Mouse (Mus musculus) kidney, postnatal 4 days (tissue): ENCODE measurements around the gene Il27ra.
"Not testable (repeated sequence)": the region's sequence is repeated elsewhere in the genome, so short reads cannot be mapped to it uniquely, and the experiment has no call there.

Experiments
- DNase-seq, 2 experiments: peaks; one replicate each; pipeline ENCODE4 v3.0.0; 2021; ENCODE audit warnings: mixed read lengths in 2 of 2

Il27ra gene

GRCm38 (mm10) chr8:84015833-84016232 is 26.6 kb downstream of the Il27ra start:
- no peak for DNase-seq

GRCm38 (mm10) chr8:84012499-84013165 is 29.8 kb downstream of the Il27ra start:
- peak; percentile 52 to 73 for DNase-seq

GRCm38 (mm10) chr8:84011705-84012498 is 30.5 kb downstream of the Il27ra start, which contains the start of gene 2210011C24Rik:
2210011C24Rik (minus strand) TSS chr8:84012171.
- peak; percentile 66 to 82 for DNase-seq

GRCm38 (mm10) chr8:84010625-84011611 is 31.5 kb downstream of the Il27ra start:
- DNase-seq, result peak; percentile 89 to 91

DNA sequence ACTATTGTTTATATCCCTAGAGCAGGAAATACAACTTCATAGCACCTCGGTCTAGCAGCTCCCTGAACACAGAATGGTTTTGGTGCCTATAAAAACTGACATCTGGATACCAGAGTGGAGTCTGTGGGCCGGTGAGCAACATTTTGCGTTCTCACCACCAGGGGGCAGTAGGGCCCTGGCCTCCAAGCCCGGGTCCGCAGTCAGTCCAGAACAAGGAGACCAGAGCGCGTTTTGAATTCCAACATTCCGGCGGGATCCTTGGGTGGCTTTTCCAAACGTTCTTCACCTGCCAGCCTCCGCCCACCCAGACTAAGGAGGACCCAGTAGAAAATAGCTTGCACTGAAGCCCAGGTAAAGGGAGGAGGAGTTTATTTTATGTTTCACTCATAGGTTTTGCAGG is 32.5 kb downstream of the Il27ra start:
- DNase-seq, result peak; percentile 94 to 95

DNA sequence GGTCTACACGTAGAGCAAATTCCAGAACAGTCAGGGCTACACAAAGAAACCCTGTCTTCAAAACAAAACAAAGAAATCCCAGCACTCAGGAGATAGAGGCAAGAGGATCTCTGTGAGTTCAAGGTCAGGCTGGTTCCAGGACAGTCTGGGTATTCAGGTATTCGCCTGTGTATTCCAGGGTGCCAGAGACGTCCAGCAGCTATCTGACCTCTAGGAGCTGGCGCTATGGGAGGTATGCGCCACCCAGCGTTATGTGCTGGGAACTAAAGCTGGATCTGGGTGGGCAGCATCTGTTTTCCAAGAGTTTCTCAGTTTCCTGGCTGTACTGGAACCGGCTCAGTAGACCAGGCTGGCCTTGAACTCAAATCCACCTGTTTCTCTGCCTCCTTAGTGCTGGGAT is 34.0 kb downstream of the Il27ra start:
- peak in 1 of 2 experiments; percentile 54 for DNase-seq

DNA sequence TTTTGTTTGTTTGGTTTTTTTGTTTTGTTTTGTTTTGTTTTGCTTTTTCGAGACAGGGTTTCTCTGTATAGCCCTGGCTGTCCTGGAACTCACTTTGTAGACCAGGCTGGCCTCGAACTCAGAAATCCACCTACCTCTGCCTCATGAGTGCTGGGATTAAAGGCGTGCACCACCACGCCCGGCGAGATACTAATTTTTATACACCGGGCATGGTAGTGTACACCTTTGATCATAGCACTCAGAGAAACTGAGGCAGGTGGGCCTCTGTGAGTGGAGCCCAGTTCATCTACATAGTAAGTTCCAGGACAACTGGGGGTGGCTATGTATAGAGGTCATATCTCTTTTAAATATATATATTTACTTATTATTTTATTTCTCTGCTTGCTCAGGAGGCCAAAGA is 36.9 kb downstream of the Il27ra start:
- DNase-seq, result not testable (repeated sequence)

GRCm38 (mm10) chr8:84004533-84005201 is 37.7 kb downstream of the Il27ra start:
- peak; percentile 94 to 96 for DNase-seq

DNA sequence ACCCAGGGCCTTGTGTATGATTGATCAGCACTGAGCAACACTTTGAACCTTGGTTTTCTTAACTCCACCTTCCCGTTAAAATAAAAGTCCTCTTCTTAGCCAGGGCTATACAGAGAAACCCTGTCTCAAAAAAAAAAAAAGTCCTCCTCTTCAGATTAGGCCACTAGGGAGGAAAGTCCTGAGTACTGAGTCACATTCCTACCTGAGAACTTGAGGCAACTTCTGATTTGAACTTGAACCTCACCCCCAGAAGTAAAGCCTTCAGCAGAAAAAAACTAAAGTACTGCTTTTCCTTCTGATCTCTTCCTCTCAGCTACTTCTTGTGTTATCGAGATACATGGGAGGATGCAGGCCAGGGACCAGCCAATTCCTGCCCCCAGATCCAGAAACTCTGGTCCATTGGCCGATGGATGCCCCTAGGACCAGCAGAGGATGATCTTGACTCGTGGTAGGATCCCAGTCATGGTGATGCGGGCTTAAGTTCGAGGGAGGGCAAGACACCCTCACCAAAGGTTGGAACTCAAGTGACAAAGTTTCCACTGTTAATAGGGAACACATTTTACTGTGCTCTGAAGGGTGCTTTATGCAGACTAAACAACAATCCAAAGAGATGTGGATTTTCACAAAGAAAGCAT is 38.7 kb downstream of the Il27ra start:
- no peak for DNase-seq

DNA sequence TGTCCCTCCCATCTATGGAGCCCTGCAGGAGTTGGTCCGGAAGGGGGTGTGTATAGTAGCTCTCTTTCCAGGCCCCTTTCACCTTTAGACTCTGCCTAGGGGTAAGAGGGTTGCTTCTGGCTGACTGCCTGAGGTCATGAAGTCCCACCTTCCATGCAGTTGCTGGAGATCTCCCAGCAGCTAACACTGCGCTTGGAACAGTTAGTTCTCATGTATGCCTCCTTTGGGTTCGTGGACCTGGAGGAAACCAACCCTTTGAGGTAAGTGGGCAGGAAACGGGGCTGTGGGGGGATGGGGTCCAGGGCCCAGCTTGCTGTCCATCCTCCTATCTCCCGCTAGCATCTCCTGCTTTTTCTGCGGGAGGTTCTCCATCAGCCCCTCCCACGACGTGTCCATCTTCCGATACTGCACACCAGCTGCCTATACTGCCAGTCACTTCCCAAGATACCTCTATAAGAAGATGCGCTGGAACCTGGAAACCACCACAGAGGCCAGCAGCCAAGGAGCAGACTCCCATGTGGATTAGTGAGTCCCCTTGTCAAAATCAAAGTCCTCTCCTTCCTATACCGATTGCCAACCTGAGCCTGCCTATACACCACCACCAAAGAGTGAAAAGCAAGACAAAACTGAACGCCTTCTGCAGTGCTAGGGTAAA is 39.3 kb downstream of the Il27ra start:
- DNase-seq, result peak in 1 of 2 experiments; percentile 20

DNA sequence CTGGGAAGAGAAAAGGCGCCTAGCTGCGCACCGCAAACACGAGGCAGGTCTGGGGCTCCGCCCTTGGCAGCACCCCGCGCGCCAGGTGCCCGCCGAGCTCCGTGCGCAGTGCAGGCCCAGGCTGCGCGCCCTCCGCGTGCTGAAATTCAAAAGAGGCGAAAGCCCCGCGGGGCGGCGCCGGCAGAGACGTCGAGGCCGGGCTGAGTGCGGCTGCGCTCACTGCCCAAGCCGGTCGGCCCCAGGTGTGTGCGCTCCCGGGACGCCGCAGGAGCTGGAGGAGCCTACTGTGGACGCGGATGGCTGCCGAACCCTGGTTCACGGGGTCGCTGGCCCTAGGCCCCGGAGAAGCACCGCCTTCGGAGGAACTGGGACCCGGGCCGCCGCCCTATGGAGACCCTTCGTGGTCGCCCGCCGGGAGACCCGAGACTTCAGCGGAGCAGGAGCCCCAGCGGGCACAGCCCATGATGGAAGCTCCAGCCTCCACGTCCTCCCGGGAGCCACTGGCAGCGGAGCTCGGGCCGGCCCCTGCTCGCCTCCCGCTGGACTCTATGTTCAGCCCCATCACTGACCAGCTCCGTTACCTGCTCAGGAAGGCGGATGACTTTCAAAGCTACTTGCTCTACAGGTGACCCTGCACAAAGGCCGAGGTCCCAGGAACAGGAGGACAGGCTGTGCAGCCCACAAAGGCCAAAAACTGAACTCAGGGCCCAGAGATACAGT is 40.9 kb downstream of the Il27ra start, which contains the start of gene 1700067K01Rik:
Gene 1700067K01Rik, plus strand, starts transcription at position 222 of the 720 bp plus-strand sequence.
- peak; percentile 23 to 25 for DNase-seq

GRCm38 (mm10) chr8:83999825-84000224 is 42.6 kb downstream of the Il27ra start:
- no peak for DNase-seq

GRCm38 (mm10) chr8:83999057-83999705 is 43.2 kb downstream of the Il27ra start:
- DNase-seq, result no peak

- DNase-seq, result peak; percentile 74 to 79
Measured at GRCm38 (mm10) chr8:83998231-83999056, 43.9 kb downstream of the Il27ra start.

DNA sequence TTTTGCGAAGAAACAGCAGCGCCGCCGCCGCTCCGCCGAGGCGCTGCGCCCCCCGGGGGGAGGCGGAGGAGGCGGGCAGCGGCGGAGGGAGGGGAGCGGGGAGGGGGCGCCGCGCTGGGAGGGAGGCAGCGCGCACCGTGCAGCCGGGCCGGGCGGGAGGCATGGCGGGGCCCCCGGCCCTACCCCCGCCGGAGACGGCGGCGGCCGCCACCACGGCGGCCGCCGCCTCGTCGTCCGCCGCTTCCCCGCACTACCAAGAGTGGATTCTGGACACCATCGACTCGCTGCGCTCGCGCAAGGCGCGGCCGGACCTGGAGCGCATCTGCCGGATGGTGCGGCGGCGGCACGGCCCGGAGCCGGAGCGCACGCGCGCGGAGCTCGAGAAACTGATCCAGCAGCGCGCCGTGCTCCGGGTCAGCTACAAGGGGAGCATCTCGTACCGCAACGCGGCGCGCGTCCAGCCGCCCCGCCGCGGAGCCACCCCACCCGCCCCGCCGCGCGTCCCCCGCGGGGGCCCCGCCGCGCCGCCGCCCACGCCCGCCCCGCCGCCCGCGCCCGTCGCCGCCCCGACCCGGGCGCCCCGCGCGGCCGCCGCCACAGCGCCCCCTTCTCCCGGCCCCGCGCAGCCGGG is 44.8 kb downstream of the Il27ra start, which contains the start of gene Samd1:
Gene Samd1, plus strand, starts transcription at position 162 of the 631 bp plus-strand sequence.
- DNase-seq, result peak; percentile 70 to 80

- peak; percentile 91 to 96 for DNase-seq
Measured at GRCm38 (mm10) chr8:83996567-83997505, 45.6 kb downstream of the Il27ra start.

GRCm38 (mm10) chr8:83995973-83996372 is 46.4 kb downstream of the Il27ra start:
- DNase-seq, result peak in 1 of 2 experiments; percentile 24
